Mouse (Mus musculus) cerebellum, adult 8-10 months (tissue): ENCODE data around the gene Phykpl.
"Not testable (repeated sequence)": the region's sequence is repeated elsewhere in the genome, so short reads cannot be mapped to it uniquely, and the experiment has no call there.

ENCODE experiments used
- DNase-seq: peaks from one replicate; pipeline ENCODE4 v3.0.0; 2022

Gene Phykpl

GRCm38 (mm10) chr11:51587059-51587458 lies 2.5 kb downstream of the Phykpl start:
- no peak for DNase-seq

- no peak for DNase-seq
These were observed 4.3 kb downstream of the Phykpl start for GRCm38 (mm10) chr11:51588833-51589232.

- no peak for DNase-seq
These were observed 5.4 kb downstream of the Phykpl start for GRCm38 (mm10) chr11:51590002-51590401.

GRCm38 (mm10) chr11:51591168-51591567 lies 6.6 kb downstream of the Phykpl start:
- no peak for DNase-seq

DNA sequence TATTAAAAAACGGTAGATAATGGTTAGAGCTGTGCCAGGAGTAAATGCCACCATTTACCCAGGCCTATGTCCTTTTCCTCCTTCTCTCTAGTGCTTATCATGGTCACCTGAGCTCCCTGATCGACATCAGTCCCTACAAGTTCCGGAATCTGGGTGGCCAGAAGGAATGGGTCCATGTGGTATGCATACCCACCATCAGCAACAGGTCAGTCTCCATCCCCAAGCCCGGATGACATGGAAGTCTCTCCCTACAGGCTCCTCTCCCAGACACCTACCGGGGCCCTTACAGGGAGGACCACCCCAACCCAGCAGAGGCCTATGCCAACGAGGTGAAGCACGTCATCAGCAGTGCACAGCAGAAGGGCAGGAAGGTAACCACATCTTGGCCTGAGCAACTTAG lies 7.4 kb downstream of the Phykpl start:
- no peak for DNase-seq

- DNase-seq: no peak
These were observed 8.8 kb downstream of the Phykpl start for GRCm38 (mm10) chr11:51593368-51593767.

DNA sequence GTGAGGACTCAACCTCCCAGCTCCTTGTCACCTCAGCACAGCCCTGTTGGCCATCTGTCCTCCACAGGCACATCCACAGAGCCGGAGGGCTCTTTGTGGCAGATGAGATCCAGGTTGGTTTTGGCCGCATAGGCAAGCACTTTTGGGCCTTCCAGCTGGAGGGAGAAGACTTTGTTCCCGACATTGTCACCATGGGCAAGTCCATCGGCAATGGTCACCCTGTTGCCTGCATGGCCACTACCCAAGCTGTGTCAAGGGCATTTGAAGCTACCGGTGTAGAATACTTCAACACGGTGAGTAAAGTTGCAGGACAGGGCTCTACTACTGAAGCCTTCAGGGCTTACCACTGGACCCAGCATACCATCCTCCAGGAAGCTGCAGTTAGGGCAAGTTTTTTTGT lies 9.3 kb downstream of the Phykpl start:
- DNase-seq: no peak

GRCm38 (mm10) chr11:51594715-51595350 lies 10.3 kb downstream of the Phykpl start:
- DNase-seq: no peak

DNA sequence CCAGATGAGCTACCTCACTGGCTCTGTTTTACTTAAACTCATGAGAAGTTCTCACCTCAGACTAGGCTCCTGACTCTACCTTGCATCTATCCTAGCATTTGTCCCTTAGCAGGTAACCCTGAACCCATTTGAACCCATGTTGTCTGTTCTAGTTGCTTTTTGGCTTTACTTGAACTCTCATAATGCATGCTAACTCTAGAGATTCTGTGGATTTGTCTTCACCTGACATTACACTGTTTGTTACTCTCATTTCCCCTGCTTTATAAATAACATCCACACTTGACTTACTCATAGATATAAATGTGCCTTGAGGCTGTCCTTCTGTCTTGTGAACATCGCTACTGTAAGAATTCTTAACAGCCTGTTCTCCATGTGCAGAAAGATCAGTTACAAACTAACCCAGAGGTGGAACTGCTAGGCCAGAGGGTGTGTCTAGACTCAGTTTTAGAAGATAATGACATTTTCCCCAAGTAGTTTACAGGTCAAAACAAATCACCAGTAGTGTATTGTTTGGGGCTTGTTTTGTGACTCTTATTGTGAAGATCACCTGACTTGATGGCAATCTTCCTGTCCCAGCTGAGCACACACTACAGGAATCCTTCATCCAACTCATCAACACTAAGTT lies 11.0 kb downstream of the Phykpl start:
- DNase-seq: no peak

DNA sequence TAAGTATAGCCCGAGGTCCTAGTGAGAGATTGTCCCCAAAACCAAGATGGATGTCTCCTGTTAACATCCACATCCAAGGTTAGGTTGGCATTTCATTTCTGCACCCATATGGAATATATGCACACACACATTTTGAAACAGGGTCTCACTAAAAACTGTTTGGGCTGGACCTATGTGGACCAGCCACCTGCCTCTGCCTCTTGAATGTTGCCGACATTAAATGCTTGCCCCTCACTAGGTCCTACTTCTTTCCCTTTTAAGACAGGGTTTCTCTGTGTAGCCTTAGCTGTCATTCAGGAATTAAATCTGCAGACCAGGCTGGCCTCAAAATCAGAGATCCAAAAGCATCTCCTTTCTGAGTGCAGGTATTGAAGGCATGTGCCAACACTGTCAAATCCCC lies 13.0 kb downstream of the Phykpl start:
- no peak for DNase-seq

DNA sequence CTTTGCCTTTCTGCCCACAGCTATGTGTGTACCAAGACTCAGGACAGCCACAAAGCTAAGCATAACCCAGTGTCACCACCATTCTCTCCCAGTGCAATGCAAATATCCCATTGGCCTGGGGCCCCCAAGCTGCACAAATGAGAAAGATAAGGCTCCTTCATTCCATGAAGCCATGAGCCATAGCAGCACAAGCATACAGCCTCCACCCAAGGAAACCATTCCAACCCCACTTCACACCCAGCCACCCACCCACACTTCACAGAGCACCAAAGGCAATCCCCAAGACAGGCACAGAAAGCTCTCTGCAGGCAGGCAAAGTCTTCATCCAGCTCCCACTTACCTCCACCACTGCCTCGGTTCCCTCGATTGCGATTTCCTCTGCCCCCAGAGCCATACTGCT lies 17.7 kb downstream of the Phykpl start:
- no peak for DNase-seq

GRCm38 (mm10) chr11:51605602-51606446 lies 21.3 kb downstream of the Phykpl start:
- DNase-seq: peak; percentile 66

- DNase-seq: peak; percentile 98
These were observed 22.0 kb downstream of the Phykpl start, which contains the start of gene Hnrnpab for GRCm38 (mm10) chr11:51606447-51607095. Gene Hnrnpab, minus strand, starts transcription at chr11:51606847.

- DNase-seq: no peak
These were observed 22.7 kb downstream of the Phykpl start for GRCm38 (mm10) chr11:51607096-51607738.

DNA sequence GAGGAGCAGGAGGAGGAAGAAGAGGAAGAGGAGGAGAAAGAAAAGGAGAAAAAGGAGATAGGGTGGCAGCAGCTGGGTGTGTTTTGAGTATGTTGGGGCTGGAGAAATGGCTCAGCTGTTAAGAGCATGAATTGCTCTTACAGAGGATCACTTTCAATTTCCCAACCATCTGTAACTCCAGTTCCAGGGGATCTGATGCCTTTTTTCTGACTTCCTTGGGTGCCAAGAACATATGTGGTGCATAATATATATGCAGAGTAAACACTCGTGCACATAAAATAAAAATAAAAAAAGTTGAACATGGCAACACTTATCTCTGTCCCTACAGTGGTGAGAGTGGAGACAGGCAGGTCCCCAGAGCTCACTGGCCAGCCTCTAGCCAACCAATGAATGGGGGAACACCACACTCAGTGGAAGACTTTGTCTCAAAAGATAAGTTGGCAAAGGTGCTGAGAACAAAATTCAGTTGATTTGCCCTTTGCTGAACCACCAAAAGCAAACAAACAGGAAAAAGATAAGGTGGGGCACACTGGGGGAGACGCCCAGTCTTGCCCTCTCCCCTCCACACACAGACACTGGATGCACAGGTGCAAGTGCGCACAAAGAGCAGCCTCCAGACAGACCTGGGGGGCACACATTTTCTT lies 24.8 kb downstream of the Phykpl start:
- no peak for DNase-seq

- DNase-seq: not testable (repeated sequence)
These were observed 25.4 kb downstream of the Phykpl start for GRCm38 (mm10) chr11:51609940-51610339.

GRCm38 (mm10) chr11:51614256-51614655 lies 29.7 kb downstream of the Phykpl start:
- DNase-seq: no peak

GRCm38 (mm10) chr11:51615129-51615528 lies 30.6 kb downstream of the Phykpl start:
- no peak for DNase-seq

DNA sequence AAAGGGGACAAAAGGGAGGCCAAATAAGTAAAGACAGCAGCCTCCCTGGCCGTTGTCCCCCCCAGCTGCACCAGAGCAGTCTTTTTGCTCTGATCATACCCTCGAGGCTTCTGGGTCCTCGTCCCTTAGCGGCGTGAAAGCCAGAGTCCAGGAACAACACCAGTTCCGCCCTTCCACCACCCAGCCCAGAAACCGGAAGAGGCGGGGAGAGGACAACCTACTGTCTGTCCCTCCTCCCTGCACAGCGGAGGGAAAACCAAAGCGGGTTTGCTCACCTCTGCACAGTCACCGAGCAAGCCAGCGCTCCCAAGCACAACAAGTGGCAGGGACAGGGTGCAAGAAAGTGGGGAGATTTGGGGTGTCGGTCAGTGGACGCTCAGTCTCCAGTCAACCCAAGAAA lies 31.0 kb downstream of the Phykpl start:
- no peak for DNase-seq

DNA sequence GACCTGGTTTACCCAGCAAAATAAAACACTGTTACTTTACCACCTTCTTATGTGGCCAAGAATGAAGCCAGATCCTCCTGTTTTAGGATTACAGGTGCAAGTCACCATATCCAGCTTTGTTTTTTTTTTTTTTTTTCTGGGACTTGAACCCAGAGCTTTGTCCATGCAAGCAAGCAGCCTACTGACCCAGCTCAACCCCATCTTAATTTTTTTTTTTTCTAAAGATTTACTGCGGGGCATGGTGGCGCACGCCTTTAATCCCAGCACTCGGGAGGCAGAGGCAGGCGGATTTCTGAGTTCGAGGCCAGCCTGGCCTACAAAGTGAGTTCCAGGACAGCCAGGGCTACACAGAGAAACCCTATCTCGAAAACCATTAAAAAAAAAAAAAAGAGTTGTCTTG lies 31.6 kb downstream of the Phykpl start:
- DNase-seq: not testable (repeated sequence)

DNA sequence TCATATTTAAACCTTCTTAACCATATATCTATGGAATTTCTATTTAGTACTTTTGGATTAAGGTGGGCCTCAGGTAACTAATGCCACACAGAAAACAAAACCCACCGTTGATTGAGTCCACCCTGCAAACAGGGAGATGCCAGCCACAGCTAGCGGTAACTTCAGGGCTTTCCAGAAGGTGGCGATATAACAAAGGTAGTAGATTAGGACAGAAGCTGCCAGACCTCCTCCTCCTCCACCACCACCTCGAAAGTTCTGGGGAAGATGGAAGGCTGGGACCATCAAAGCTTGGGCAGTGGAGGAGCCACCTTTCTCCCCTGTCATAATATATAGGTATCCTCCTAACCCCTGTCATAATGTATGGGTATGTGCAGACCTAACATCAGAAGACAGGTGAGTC lies 33.1 kb downstream of the Phykpl start:
- peak; percentile 70 for DNase-seq

DNA sequence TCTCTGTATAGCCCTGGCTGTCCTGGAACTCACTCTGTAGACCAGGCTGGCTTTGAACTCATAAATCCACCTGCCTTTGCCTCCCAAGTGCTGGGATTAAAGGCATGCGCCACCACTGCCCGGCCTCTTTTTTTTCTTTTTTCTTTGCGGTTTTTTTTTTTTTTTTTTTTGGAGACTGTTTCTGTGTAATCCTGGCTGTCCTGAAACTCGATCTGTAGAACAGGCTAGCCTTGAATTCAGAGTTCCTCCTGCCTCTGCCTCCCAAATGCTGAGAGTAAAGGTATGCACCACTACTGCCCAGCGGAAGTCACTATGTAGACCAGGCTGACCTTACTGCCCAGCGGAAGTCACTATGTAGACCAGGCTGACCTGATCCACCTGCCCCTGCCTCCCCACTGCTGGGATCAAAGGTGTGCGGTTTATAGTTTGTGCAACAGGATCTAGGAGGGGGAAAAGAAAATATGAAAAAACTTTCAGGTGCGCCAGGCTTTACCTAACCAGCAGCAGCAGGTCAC lies 34.4 kb downstream of the Phykpl start:
- DNase-seq: no peak
